Mouse (Mus musculus) cortical plate, adult 2 months (tissue): Measurements from ENCODE around the gene Slco1a5. TPM values are rescaled to one million over a fixed set of nuclear protein-coding genes. Genes with fewer than 3 reads are reported as not detected.

Source experiments
- H3K27ac ChIP-seq: fragments of 200-500 bp; 2 replicates; pipeline ENCODE4 v1.5.1; 2012; ENCODE audit warnings: low read length, control low read depth, inconsistent platforms; ENCODE audit not compliant: insufficient read depth
- H3K4me1 ChIP-seq: fragments of 200-500 bp; 2 replicates; pipeline ENCODE4 v1.6.1; 2011; ENCODE audit warnings: low read length; ENCODE audit not compliant: control insufficient read depth, insufficient read depth
- H3K4me3 ChIP-seq: fragments of 200-500 bp; 2 replicates; pipeline ENCODE4 v1.5.1; 2011; ENCODE audit warnings: mild to moderate bottlenecking, low read length, control low read depth; ENCODE audit not compliant: insufficient read depth
- CTCF ChIP-seq: fragments of 200-500 bp; IDR thresholded peaks from 2 replicates; pipeline ENCODE4 v1.5.1; 2011; ENCODE audit warnings: mild to moderate bottlenecking, control low read depth, low read length; ENCODE audit not compliant: insufficient read depth; ENCODE audit errors: extremely low read depth
- POLR2A ChIP-seq: fragments of 200-500 bp; IDR thresholded peaks from 2 replicates; pipeline ENCODE4 v1.6.1; 2011; ENCODE audit warnings: mild to moderate bottlenecking, low read length, control low read depth; ENCODE audit not compliant: insufficient read depth; ENCODE audit errors: extremely low read depth
- polyA plus RNA-seq: library from polyadenylated mRNA; depleted of rRNA; stranded (reverse); fragments of >200 nt; gene quantifications from 2 replicates; pipeline ENCODE4 v1.2.3, GENCODE M21; 2012; rRNA removed

Gene Slco1a5
- polyA plus RNA-seq, 1 experiment, result 0.21 TPM

DNA sequence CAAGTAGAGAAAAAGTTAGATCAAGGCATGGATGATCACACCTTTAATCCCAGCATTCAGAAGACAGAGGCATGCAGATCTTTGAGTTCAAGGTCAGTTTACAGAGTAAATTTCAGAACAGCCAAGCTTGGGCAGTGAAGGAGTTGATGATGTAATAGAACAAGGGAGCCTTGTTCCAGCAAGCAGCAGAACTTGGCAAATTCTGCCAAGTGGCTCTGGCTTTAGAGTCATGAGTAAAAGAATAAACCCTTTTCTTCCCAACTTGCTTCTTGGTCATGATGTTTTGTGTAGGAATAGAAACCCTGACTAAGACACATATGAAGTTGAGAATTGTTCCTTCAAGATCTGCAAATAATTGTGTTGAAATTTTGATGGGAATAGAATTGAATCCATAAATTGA is 111.0 kb downstream of the Slco1a5 start:
- TF ChIP-seq CTCF (no peak), POLR2A (no peak)
- Histone ChIP-seq H3K4me1 (no peaks in the 10 kb centered on the region), H3K27ac (no peak overlapping the region), H3K4me3 (no peak overlapping the region)

DNA sequence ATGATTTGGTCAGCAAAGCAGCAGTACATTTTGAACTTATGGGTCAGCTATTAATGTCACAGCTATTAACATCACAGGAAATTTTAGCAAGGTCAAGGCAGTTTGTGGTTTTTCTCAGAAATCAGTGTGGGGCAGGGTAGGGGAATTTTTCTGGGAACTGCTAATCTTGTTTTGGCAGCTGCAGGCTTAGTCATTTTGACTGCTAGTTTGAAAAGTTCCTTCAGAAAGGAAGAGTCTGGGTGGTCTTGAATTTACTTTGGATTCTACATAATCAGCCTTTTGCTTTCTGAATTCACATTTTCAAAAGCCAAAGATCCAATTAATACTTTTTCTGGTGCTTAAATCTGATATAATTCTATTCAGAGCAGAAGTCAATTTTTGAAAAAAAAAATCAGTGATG is 113.0 kb downstream of the Slco1a5 start:
- Histone ChIP-seq H3K27ac (no peak overlapping the region), H3K4me1 (no peaks in the 10 kb centered on the region), H3K4me3 (no peak overlapping the region)
- no peak for TF ChIP-seq CTCF
- TF ChIP-seq POLR2A, result no peak

DNA sequence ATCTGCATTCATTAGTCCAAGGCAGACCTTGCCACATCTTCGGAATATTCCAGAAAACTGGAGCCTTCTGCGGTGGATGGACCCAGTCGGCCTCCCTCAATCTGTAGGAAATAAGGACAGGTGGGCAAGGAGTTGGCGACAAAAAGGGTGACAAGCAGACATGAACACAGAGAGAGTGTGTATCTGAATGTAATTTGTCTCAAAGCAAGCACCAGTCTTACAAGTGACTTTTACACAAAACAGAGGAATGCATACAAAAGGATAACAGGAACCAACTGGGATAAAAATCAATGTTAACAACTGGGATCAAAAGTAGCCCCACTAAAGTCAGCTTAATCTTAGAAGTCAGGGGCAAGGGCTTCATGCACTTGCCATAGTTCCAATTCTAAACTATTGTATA is 114.4 kb downstream of the Slco1a5 start, which contains the start of gene Slco1a6:
Gene Slco1a6, minus strand, starts transcription at position 101 of the 400 bp plus-strand sequence.
- no peak within 1 kb of the TSS for H3K4me3 ChIP-seq
- H3K27ac ChIP-seq, result no peak within 1 kb of the TSS
- H3K4me1 ChIP-seq, result no peaks in the 10 kb centered on the region
- TF ChIP-seq CTCF (no peak), POLR2A (no peak)

DNA sequence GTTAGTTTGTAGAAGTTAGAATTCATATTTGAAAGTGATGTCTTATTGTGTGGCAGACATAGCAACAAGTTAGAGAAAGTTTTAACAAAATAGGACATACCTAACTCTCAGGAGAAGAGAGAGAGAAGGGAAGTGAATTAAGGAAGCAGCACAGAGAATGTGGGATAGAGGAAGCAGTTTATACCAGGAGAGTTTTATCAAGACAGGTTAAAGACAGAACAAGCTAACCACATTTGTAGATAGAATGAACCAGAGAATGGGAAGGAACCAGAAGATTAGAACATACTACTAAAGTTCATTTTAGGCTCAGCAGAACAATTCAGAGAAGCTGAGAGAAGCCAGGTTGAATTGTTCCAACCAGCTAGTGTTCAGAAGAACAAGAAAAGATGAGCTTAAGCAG is 122.3 kb downstream of the Slco1a5 start:
- no peaks in the 10 kb centered on the region for H3K4me1 ChIP-seq
- TF ChIP-seq CTCF, result no peak
- no peak for TF ChIP-seq POLR2A

DNA sequence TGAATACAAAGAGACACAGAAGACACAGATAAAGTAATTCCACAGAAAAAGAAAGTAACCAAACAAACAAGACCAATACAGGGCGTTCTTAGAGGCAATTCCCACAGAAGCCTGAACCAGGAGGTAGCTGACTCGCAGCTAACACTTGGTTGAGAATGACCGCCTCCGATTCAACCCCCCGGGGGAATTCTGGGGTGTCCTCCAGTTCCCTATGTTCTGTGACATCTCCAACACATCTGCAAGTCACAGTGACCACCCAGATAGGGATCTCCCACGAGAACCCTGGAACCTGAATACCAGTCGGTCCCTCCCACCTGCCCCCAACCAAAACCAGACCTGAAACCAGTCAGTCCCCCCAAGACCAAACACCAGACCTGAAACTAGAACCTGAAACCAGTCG is 128.5 kb downstream of the Slco1a5 start:
- H3K27ac ChIP-seq, result no peak overlapping the region
- TF ChIP-seq CTCF (no peak), POLR2A (no peak)

More for the DNA sequence above, 122.3 kb downstream of the Slco1a5 start:
- Histone ChIP-seq H3K27ac (no peak overlapping the region), H3K4me3 (no peak overlapping the region)

DNA sequence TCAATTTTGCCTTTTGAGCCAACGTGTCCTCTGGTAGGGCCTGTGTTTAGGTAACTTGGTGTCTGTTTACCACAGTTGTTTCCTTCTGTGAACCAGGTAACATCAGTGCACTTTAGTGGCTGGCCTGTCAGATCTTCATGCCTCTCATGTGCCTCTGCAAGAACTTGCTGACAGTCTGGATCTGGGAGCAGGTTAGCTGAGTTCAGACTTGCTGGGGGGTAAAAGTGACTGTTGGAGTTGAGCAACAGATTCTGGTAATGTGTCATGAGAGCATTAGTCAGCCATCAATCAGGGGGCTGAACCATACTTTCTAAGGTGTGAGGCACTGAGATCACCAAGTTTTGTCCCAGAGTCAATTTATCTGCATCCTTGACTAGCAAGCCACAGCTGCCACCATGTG is 130.8 kb downstream of the Slco1a5 start:
- no peaks in the 10 kb centered on the region for H3K4me1 ChIP-seq
- TF ChIP-seq POLR2A (no peak), CTCF (no peak)
- H3K27ac ChIP-seq, result no peak overlapping the region
- no peak overlapping the region for H3K4me3 ChIP-seq

More for the DNA sequence above, 128.5 kb downstream of the Slco1a5 start:
- Histone ChIP-seq H3K4me3 (no peak overlapping the region), H3K4me1 (no peaks in the 10 kb centered on the region)

DNA sequence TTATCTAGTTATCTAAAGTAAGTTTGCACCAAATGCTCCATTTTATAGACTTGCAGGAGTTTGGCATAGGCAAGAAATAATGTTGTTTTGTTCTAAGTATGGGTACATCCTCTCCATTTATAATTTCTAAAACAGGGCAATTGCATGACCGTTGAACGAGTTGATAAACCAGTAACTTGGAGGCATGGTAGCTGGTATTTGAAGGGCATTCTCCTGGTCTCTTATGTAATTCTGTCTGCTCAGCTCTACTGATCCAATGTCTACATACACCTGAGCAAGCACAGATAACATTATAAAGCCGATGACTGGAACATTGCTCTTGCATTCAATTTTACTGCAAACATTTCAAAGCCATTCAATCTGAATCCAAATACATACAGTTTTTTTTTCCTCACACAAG is 135.4 kb downstream of the Slco1a5 start:
- TF ChIP-seq CTCF (no peak), POLR2A (no peak)
- H3K27ac ChIP-seq, result no peak overlapping the region

DNA sequence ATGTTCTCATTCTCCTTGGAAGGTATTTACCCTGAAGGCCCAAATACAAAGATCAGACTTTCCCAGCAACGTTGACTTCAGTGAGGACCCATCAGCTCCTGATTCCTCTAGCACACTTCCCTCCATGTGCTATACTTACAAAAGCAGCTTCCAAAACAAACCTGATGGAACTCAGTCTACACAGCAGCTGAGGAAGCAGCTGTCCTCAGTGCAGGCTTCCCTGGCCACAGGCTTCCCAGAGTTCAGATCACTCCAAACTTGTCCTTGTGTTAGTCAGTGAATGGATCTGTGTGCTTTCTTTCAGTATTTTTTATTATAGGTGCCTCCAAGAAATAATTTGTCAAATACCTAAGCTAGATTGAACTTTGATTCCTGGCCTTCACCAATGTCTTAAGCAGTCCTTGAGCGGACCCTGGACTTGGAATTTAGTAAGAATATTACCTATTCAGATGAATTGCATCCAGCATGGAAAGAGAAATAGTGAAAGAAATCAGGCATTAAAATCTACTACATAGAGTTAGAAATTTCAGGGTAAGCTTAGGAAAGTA is 136.8 kb downstream of the Slco1a5 start:
- no peak overlapping the region for H3K4me3 ChIP-seq
- no peaks in the 10 kb centered on the region for H3K4me1 ChIP-seq
- H3K27ac ChIP-seq, result no peak overlapping the region
- TF ChIP-seq POLR2A (no peak), CTCF (no peak)

More for the DNA sequence above, 135.4 kb downstream of the Slco1a5 start:
- no peak overlapping the region for H3K4me3 ChIP-seq
- no peaks in the 10 kb centered on the region for H3K4me1 ChIP-seq

Other genes starting within 250 kb of the Slco1a5 start
- not detected in 2 replicates for gene Slco1a6, start 114.5 kb downstream of the Slco1a5 start, polyA plus RNA-seq
- gene Iapp, start 24.6 kb downstream of the Slco1a5 start, polyA plus RNA-seq, result not detected in 2 replicates
- gene Pyroxd1, start 22.7 kb upstream of the Slco1a5 start, polyA plus RNA-seq, result 12.0 and 13.0 TPM in 2 replicates
- gene Recql, start 64.1 kb upstream of the Slco1a5 start, polyA plus RNA-seq, result 13.0 and 15.3 TPM in 2 replicates
- gene Golt1b, start 64.2 kb upstream of the Slco1a5 start, polyA plus RNA-seq, result 25.3 and 25.5 TPM in 2 replicates
- 9.1 and 9.5 TPM in 2 replicates for gene Spx, start 90.5 kb upstream of the Slco1a5 start, polyA plus RNA-seq
- gene Gys2, start 150.1 kb upstream of the Slco1a5 start, polyA plus RNA-seq, result 0.13 TPM in 1 of 2 replicates, not detected in the other
- 1,109 and 1,198 TPM in 2 replicates for gene Ldhb, start 185.0 kb upstream of the Slco1a5 start, polyA plus RNA-seq
- 5.1 and 5.6 TPM in 2 replicates for gene Kcnj8, start 248.6 kb upstream of the Slco1a5 start, polyA plus RNA-seq